Mouse (Mus musculus): ENCODE data around the gene March8.

DNA sequence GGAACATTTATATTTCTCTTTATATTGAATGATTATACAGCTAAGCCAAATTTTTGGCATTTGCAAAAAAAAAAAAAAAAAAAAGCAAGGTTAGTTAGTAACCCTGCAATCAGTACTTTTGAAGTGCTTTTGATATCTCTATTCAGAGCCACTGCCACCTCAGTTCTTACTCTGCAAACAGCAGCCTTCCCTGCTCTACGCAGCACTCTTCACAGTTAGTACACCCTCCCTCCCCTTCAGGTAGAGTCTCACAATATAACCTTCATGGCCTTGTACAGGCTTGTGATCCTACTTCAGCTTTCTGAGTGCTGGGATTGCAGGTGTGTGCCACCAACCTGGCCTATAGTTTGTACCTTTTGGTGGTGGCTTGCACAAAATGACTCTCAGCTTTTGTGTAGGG is 15.6 kb downstream of the March8 start:
- no peak for TF ChIP-seq CTCF (IDR thresholded peaks at IDR 0.05; ENCODE audit: borderline replicate concordance, insufficient read depth, low read length)
- no peak for TF ChIP-seq POLR2A (IDR thresholded peaks at IDR 0.05; ENCODE audit: low read depth, low read length)

Data from embryonic fibroblast, embryonic 13.5 days (primary cell).